Mouse (Mus musculus) C2C12 (cell line): ENCODE results near the gene Pkn3.

Experiments used
- CEBPB ChIP-seq: IDR thresholded peaks from one replicate; pipeline ENCODE4 v1.6.1; 2011; ENCODE audit warnings: low read depth, mild to moderate bottlenecking, control low read depth, moderate library complexity
- CTCF ChIP-seq: IDR thresholded peaks from one replicate; pipeline ENCODE4 v1.5.1; 2011; ENCODE audit not compliant: control insufficient read depth, insufficient read depth, insufficient read length
- FOSL1 ChIP-seq: IDR thresholded peaks from one replicate; pipeline ENCODE4 v1.8.0; 2011; ENCODE audit warnings: mild to moderate bottlenecking, low read length; ENCODE audit not compliant: poor library complexity, insufficient read depth, severe bottlenecking
- MAX ChIP-seq: IDR thresholded peaks from one replicate; pipeline ENCODE4 v1.6.1; 2011; ENCODE audit warnings: mild to moderate bottlenecking, control low read depth
- MYOD1 ChIP-seq: IDR thresholded peaks from one replicate; pipeline ENCODE4 v1.6.1; 2011; ENCODE audit warnings: low read depth; ENCODE audit not compliant: control insufficient read depth, insufficient read length
- MYOG ChIP-seq: IDR thresholded peaks from one replicate; pipeline ENCODE4 v1.6.1; 2011; ENCODE audit not compliant: control insufficient read depth, insufficient read length; ENCODE audit errors: extremely low read depth
- USF1 ChIP-seq: IDR thresholded peaks from one replicate; pipeline ENCODE4 v1.6.1; 2011; ENCODE audit warnings: low read depth, mild to moderate bottlenecking, control low read depth, moderate library complexity

DNA sequence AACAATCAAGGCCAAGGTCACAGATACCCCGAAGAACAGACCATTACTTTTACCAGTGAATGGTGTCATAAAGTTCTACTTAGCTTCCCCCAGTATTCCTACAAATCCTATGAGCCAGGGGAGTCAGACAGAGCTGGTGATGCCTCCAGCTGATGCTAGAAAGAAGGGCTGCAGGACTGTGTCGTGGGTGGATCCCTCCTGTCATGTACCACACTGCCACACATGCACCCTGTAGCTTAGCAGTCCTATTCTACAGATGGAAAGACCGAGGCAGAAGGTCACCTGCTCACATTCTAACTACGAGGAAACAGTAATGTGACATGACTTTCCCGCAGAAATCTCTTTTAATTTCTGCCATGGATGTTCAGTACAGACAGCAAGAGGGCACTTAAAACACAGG lies 45.3 kb downstream of the Pkn3 start:
- TF ChIP-seq MAX (no peak), CTCF (no peak), CEBPB (no peak), MYOG (no peak), USF1 (no peak), MYOD1 (no peak), FOSL1 (no peak)
